Mouse (Mus musculus) left cerebral cortex, postnatal 14 days (tissue): Measurements from ENCODE around the gene Gm44965. TPM values are rescaled to one million over a fixed set of nuclear protein-coding genes. Genes with fewer than 3 reads are reported as not detected.

Experiments
- DNase-seq, 2 experiments: peaks; one replicate each; pipeline ENCODE4 v3.0.0; 2021 to 2022; ENCODE audit warnings: low spot score in 2 of 2, mixed read lengths in 1 of 2
- intact Hi-C: fragments of 180-260 bp; cut with DNase I; formaldehyde crosslinking; loops from one replicate; pipeline ENCODE4 v1.15.1; 2025
- total RNA-seq, 2 experiments: library from RNA; stranded (reverse); gene quantifications; 2 replicates each; pipeline ENCODE4 v1.2.3; 2021

Gm44965 gene
- total RNA-seq, 2 experiments from 2014 or later: not detected

GRCm38 (mm10) chr6:48573981-48574380 is 19.8 kb upstream of the Gm44965 start:
- intact Hi-C loops: no loop called here
- DNase-seq: no peak

GRCm38 (mm10) chr6:48578736-48579135 is 15.0 kb upstream of the Gm44965 start:
- DNase-seq: no peak
- intact Hi-C loops: no loop called here

GRCm38 (mm10) chr6:48579215-48579648 is 14.5 kb upstream of the Gm44965 start:
- intact Hi-C loops: no loop called here
- DNase-seq: no peak

DNA sequence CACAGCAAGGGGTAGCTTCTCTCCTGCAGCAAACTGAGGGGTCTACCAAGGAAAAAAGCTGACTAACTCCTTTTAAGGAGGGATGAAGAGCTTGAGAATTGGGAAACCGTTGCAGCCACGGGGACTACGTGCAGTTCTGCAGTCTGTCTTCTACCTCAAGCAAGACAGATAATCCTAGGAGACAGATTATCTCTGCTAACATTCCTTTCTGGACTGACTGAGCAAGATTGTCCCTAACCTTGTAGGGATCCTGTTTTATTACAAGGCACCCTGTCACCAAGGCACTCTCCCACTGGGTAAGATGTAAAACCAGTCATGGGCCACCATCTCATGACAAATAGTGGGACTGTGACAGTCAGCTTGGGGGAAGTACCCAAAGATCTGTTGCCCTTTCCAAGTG is 12.5 kb upstream of the Gm44965 start:
- no peak for DNase-seq
- intact Hi-C loops: no loop called here

GRCm38 (mm10) chr6:48582037-48582436 is 11.7 kb upstream of the Gm44965 start:
- peak; percentile 68 to 73 for DNase-seq
- intact Hi-C loops: loop anchor here (2.0 kb wide), 1 partner anchor 61 kb away; no protein-coding TSS in a partner anchor

GRCm38 (mm10) chr6:48589194-48589750 is 4.5 kb upstream of the Gm44965 start, which contains the start of gene Gm45021:
Gm45021 (plus strand) TSS chr6:48589610.
- intact Hi-C loops: no loop called here

GRCm38 (mm10) chr6:48591221-48591845 is 2.4 kb upstream of the Gm44965 start:
- intact Hi-C loops: loop anchor here (5.0 kb wide), 1 partner anchor 36 kb away; the partner anchor contains the start of gene AI854703
- no peak for DNase-seq

More at GRCm38 (mm10) chr6:48589194-48589750, 4.5 kb upstream of the Gm44965 start, which contains the start of gene Gm45021:
- DNase-seq: no peak

- DNase-seq: no peak
- intact Hi-C loops: loop anchor here (5.0 kb wide), 1 partner anchor 35 kb away; the partner anchor contains the start of gene AI854703
Measured at GRCm38 (mm10) chr6:48591871-48592270, 1.9 kb upstream of the Gm44965 start.

GRCm38 (mm10) chr6:48594043-48594738 is 450 bp downstream of the Gm44965 start:
- intact Hi-C loops: loop anchor here (5.0 kb wide), 1 partner anchor 33 kb away; the partner anchor contains the start of gene AI854703
- peak; percentile 65 to 69 for DNase-seq

DNA sequence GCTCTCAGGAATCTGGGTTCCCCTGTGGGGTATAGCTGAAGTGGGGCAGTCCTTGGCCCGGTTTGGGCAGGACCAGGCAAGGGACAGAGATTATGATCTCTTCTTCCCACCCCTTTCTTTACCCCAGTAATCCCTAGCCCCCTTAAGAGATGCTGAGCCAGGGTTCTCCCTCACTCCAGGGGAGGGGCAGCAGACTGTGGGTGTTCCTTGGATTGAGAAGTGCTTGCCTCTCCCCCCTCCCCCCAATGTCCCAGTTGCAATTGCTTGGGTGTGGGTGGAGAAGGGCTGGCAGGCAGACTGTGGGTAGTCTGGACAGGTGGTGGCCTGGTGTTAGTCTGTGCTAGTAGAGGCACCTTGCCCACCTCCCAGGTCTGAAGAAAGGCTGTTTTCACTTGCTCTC is 1.5 kb downstream of the Gm44965 start:
- DNase-seq: peak in 1 of 2 experiments; percentile 57
- intact Hi-C loops: no loop called here

DNA sequence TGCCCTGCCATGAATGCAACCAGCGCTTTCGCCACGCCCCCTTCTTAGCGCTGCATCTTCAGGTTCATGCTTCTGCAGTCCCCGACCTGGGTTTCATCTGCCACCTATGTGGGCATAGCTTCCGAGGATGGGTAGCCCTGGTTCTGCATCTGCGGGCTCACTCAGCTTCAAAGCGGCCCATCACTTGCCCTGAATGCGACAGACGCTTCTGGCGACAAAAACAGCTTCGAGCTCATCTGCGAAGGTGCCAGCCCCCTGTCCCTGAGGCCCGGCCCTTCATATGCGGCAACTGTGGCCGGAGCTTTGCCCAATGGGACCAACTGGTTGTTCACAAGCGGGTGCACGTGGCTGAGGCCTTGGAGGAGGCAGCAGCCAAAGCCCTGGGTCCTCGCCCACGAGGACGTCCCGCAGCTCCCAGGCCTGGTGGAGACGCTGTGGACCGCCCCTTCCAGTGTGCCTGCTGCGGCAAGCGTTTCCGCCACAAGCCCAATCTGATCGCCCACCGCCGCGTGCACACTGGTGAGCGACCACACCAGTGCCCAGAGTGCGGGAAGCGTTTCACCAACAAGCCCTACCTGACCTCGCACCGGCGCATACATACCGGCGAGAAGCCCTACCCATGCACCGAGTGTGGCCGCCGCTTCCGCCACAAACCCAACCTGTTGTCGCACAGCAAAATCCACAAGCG is 2.9 kb downstream of the Gm44965 start:
- intact Hi-C loops: no loop called here
- DNase-seq: no peak

DNA sequence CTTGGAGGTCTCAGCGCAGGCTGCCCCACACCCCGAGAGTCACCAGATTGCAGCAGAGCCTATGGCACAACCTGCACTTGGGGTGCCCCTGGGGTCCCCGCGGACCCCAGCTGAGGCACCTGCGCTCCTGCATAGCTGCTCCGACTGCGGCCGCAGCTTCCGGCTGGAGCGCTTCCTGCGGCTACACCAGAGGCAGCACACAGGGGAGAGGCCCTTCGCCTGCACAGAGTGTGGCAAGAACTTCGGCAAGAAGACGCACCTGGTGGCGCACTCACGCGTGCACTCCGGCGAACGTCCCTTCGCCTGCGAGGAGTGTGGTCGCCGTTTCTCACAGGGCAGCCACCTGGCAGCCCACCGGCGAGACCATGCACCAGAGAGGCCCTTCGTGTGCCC is 3.5 kb downstream of the Gm44965 start:
- intact Hi-C loops: no loop called here

DNA sequence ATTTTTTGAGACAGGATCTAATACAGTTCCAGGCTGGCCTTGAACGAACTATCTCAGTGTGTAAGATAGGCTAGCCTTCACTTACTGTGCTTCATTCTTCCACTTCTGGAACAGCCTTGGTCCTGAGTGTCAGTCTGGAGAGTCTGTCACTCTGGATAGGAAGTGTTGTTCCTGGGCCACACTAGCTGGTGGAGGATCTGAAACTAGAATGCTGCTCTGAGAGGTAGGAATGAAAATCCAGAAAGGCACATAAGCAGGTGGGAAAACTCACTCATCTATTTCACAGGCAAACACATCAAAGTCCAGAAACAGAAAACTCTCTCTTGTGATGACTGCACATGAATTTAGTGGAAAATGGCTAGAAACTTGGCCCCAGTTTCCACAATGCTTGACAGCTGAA is 6.9 kb downstream of the Gm44965 start:
- DNase-seq: no peak
- intact Hi-C loops: no loop called here

More for the DNA sequence above, 3.5 kb downstream of the Gm44965 start:
- no peak for DNase-seq

- intact Hi-C loops: no loop called here
- peak; percentile 97 for DNase-seq
Measured at GRCm38 (mm10) chr6:48601271-48602079, 7.7 kb downstream of the Gm44965 start, which contains the start of gene Zfp775. Zfp775 (plus strand) TSS chr6:48602063.

DNA sequence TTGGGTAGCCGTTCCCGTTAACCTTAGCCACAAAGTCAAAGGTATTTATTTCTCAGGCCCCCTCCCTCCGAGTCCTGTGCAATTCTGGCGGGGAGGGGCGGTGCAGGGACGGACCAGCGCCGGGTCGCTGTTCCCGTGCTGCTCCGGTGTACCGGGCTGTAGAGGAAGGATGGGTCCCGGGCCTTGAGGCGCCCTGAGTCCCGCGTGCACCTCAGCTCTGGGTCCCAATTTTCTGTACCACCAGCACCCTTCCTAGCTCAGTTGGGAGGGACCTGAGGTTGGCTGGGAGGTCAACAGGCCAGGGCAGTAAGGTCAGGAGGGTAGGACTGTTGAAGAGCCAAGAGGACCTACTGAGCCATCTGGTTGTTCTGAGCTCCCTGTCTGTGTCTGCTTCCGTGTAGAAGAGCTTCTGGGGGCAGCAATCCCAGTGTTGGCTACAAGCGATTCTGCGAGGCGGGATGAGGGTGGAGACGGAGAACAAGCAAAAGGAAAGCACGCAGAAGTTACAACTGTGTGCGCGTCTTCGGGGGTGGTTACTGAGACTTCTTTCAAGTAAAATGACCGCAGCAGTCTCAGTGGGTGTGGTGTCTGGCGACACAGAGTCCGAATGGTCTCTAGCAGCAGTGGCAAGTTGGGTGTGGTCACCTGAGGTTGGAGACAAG is 8.5 kb downstream of the Gm44965 start:
- DNase-seq: peak; percentile 52 to 64
- intact Hi-C loops: no loop called here

- intact Hi-C loops: no loop called here
- DNase-seq: no peak
Measured at GRCm38 (mm10) chr6:48608124-48608523, 14.4 kb downstream of the Gm44965 start.

GRCm38 (mm10) chr6:48609512-48609911 is 15.8 kb downstream of the Gm44965 start:
- intact Hi-C loops: no loop called here
- no peak for DNase-seq

DNA sequence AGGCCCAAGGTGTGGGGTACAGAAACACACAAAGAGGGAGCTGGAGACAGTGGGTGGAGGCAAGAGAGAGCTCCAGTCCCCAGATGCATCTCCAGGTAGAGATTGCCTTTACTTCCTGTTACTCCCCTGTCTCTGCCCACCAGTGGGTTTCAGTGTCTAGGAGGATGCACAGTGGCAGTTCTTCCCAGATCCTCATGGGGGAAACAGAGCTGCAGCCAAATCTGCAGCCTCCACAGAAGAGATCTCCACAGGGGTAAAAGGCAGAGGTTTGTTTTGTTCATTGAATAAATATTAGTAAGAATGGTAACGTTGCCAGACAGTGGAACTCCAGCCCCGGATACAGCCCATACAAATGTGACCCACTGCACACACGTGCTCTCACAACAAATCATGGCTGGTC is 16.9 kb downstream of the Gm44965 start:
- intact Hi-C loops: no loop called here
- no peak for DNase-seq
